Mouse (Mus musculus) kidney, embryonic 16.5 days (tissue): ENCODE data around the gene Clpx. TPM values are rescaled to one million over a fixed set of nuclear protein-coding genes. Genes with fewer than 3 reads are reported as not detected.
"Not testable (repeated sequence)": the region's sequence is repeated elsewhere in the genome, so short reads cannot be mapped to it uniquely, and the experiment has no call there.

Experiments
- ATAC-seq: fragments of 200-750 bp; cut with Nextera tagmentation; 2 replicates; pipeline ENCODE4 v1.8.0; 2017; ENCODE audit warnings: moderate TSS enrichment; ENCODE audit not compliant: low FRiP score, low TSS enrichment
- H3K27ac ChIP-seq: fragments of 300-500 bp; sonication (generic); 2 replicates; pipeline ENCODE4 v1.5.1; 2014; ENCODE audit warnings: low read length
- H3K27me3 ChIP-seq: fragments of 300-500 bp; sonication (generic); 2 replicates; pipeline ENCODE4 v1.6.1; 2014; ENCODE audit warnings: low read length, control low read depth, mixed read lengths; ENCODE audit not compliant: insufficient read depth
- H3K36me3 ChIP-seq: fragments of 300-500 bp; sonication (generic); 2 replicates; pipeline ENCODE4 v1.6.1; 2014; ENCODE audit warnings: low read length, control low read depth, mixed read lengths; ENCODE audit not compliant: insufficient read depth
- H3K4me1 ChIP-seq: fragments of 300-500 bp; sonication (generic); 2 replicates; pipeline ENCODE4 v1.6.1; 2014; ENCODE audit warnings: low read length, control low read depth, mixed read lengths; ENCODE audit not compliant: insufficient read depth
- H3K4me2 ChIP-seq: fragments of 300-500 bp; sonication (generic); replicated peaks from 2 replicates; pipeline ENCODE4 v1.6.1; 2014; ENCODE audit warnings: low read depth, low read length
- H3K4me3 ChIP-seq: fragments of 300-500 bp; sonication (generic); 2 replicates; pipeline ENCODE4 v1.5.1; 2014; ENCODE audit warnings: mild to moderate bottlenecking, low read length
- H3K9ac ChIP-seq: fragments of 300-500 bp; sonication (generic); replicated peaks from 2 replicates; pipeline ENCODE4 v1.6.1; 2014; ENCODE audit warnings: low read length
- H3K9me3 ChIP-seq: fragments of 300-500 bp; sonication (generic); 2 replicates; pipeline ENCODE4 v1.6.1; 2016; ENCODE audit warnings: low read length, control low read depth
- WGBS: fragments of 180-500 bp; shearing (Covaris S2); extraction: QIAGEN DNeasy Blood & Tissue Kit; methylation state at CpG from one replicate; pipeline ENCODE4 v1.1.7; 2014; 5-methylcytosine and 5-hydroxymethylcytosine counted together
- polyA plus RNA-seq: library from polyadenylated mRNA; unstranded; fragments of >200 nt; fragmentation: Nextera tagmentation; extraction: Ambion mirVana; gene quantifications from 2 replicates; pipeline ENCODE4 v1.2.1, GENCODE M21; 2015

The Clpx gene
- polyA plus RNA-seq, 1 experiment from 2014 or later, result 56.7 TPM

- Histone ChIP-seq H3K4me3 (no peak within 1 kb of the TSS), H3K4me1 (peaks cover 11% of the 10 kb centered on the region; the same call in 1 of the 2 replicates), H3K36me3 (no peaks in the 10 kb centered on the region), H3K9ac (no peak within 1 kb of the TSS; the same call in 1 of the 2 replicates), H3K27ac (no peak within 1 kb of the TSS), H3K9me3 (no peaks in the 10 kb centered on the region), H3K4me2 (no peak within 1 kb of the TSS), H3K27me3 (no peaks in the 10 kb centered on the region)
- ATAC-seq, result 0 out of 2 replicates have a peak, but pooled peaks have one; percentile 46
- 18% methylated on average over 5 of the region's 5 CpGs for WGBS
These were observed 29.1 kb upstream of the Clpx start, which contains the start of gene Cilp for GRCm38 (mm10) chr9:65264959-65265358. Gene Cilp, plus strand, starts transcription at chr9:65265180.

- Histone ChIP-seq H3K27me3 (no peaks in the 10 kb centered on the region), H3K27ac (0 out of 2 replicates have a peak overlapping the region, but pooled peaks have one; percentile 23), H3K4me1 (peaks cover 11% of the 10 kb centered on the region; the same call in 1 of the 2 replicates), H3K36me3 (no peaks in the 10 kb centered on the region), H3K4me2 (no peak overlapping the region), H3K9ac (0 out of 2 replicates have a peak overlapping the region, but pooled peaks have one; percentile 3), H3K9me3 (no peaks in the 10 kb centered on the region), H3K4me3 (no peak overlapping the region)
- WGBS, result 34% methylated on average over 7 of the region's 7 CpGs
- peak; percentile 43; the same call in 1 of the 2 replicates for ATAC-seq
These were observed 26.1 kb upstream of the Clpx start for GRCm38 (mm10) chr9:65267742-65268515.

GRCm38 (mm10) chr9:65273048-65273809 lies 20.8 kb upstream of the Clpx start:
- Histone ChIP-seq H3K27ac (no peak overlapping the region), H3K4me2 (no peak overlapping the region), H3K9me3 (no peaks in the 10 kb centered on the region), H3K9ac (no peak overlapping the region), H3K4me3 (no peak overlapping the region), H3K27me3 (no peaks in the 10 kb centered on the region), H3K4me1 (peaks cover 3% of the 10 kb centered on the region; the same call in 1 of the 2 replicates), H3K36me3 (no peaks in the 10 kb centered on the region)
- 87% methylated on average over 13 of the region's 13 CpGs for WGBS
- no peak for ATAC-seq

- 77% methylated on average over 4 of the region's 4 CpGs for WGBS
- H3K36me3 ChIP-seq, result no peaks in the 10 kb centered on the region
- H3K9me3 ChIP-seq, result no peaks in the 10 kb centered on the region
- H3K27me3 ChIP-seq, result no peaks in the 10 kb centered on the region
- no peak overlapping the region for H3K4me3 ChIP-seq
- H3K4me1 ChIP-seq, result no peaks in the 10 kb centered on the region
- no peak overlapping the region for H3K27ac ChIP-seq
- no peak for ATAC-seq
- H3K4me2 ChIP-seq, result no peak overlapping the region
- H3K9ac ChIP-seq, result no peak overlapping the region
These were observed 20.2 kb upstream of the Clpx start for GRCm38 (mm10) chr9:65273873-65274272.

GRCm38 (mm10) chr9:65274851-65275250 lies 19.2 kb upstream of the Clpx start:
- not testable (repeated sequence) for H3K4me2 ChIP-seq, H3K4me3 ChIP-seq, H3K27me3 ChIP-seq, H3K4me1 ChIP-seq, ATAC-seq, H3K36me3 ChIP-seq, H3K9me3 ChIP-seq, H3K27ac ChIP-seq, H3K9ac ChIP-seq
- WGBS, result 83% methylated on average over 3 of the region's 3 CpGs

- H3K27me3 ChIP-seq, result no peaks in the 10 kb centered on the region
- no peak overlapping the region for H3K4me3 ChIP-seq
- no peak for ATAC-seq
- no peaks in the 10 kb centered on the region for H3K36me3 ChIP-seq
- WGBS, result 81% methylated on average over 4 of the region's 4 CpGs
- no peak overlapping the region for H3K9ac ChIP-seq
- H3K4me2 ChIP-seq, result no peak overlapping the region
- no peak overlapping the region for H3K27ac ChIP-seq
- no peaks in the 10 kb centered on the region for H3K4me1 ChIP-seq
- no peaks in the 10 kb centered on the region for H3K9me3 ChIP-seq
These were observed 18.1 kb upstream of the Clpx start for GRCm38 (mm10) chr9:65275810-65276530.

- H3K9me3 ChIP-seq, result no peaks in the 10 kb centered on the region
- no peaks in the 10 kb centered on the region for H3K4me1 ChIP-seq
- H3K9ac ChIP-seq, result no peak overlapping the region
- no peaks in the 10 kb centered on the region for H3K36me3 ChIP-seq
- 79% methylated on average over 5 of the region's 5 CpGs for whole genome bisulfite sequencing
- H3K4me2 ChIP-seq, result no peak overlapping the region
- H3K27ac ChIP-seq, result no peak overlapping the region
- peaks cover 4% of the 10 kb centered on the region; the same call in 1 of the 2 replicates for H3K27me3 ChIP-seq
- no peak for ATAC-seq
- H3K4me3 ChIP-seq, result no peak overlapping the region
These were observed 12.4 kb upstream of the Clpx start for GRCm38 (mm10) chr9:65281536-65282151.

GRCm38 (mm10) chr9:65283301-65283700 lies 10.8 kb upstream of the Clpx start:
- ATAC-seq, result peak; percentile 69; the same call in 1 of the 2 replicates
- no peaks in the 10 kb centered on the region for H3K9me3 ChIP-seq
- no peak overlapping the region for H3K27ac ChIP-seq
- peaks cover 4% of the 10 kb centered on the region; the same call in 1 of the 2 replicates for H3K27me3 ChIP-seq
- no peaks in the 10 kb centered on the region for H3K36me3 ChIP-seq
- H3K4me2 ChIP-seq, result no peak overlapping the region
- no peak overlapping the region for H3K9ac ChIP-seq
- H3K4me1 ChIP-seq, result no peaks in the 10 kb centered on the region
- WGBS, result 3% methylated on average over 3 of the region's 3 CpGs
- H3K4me3 ChIP-seq, result no peak overlapping the region

- H3K9me3 ChIP-seq, H3K27me3 ChIP-seq, H3K4me2 ChIP-seq, H3K4me1 ChIP-seq, H3K36me3 ChIP-seq, H3K4me3 ChIP-seq, H3K9ac ChIP-seq, H3K27ac ChIP-seq, ATAC-seq: not testable (repeated sequence)
- 85% methylated on average over 5 of the region's 5 CpGs for WGBS
These were observed 5.8 kb upstream of the Clpx start for GRCm38 (mm10) chr9:65288252-65288651.
